Mouse (Mus musculus): ENCODE data around the gene Angptl6. TPM values are rescaled to one million over a fixed set of nuclear protein-coding genes. Genes with fewer than 3 reads are reported as not detected.
"Not testable (repeated sequence)": the region's sequence is repeated elsewhere in the genome, so short reads cannot be mapped to it uniquely, and the experiment has no call there.

Gene Angptl6
- polyA plus RNA-seq, 2 experiments from 2014 or later = 0.76 to 1.5 TPM

DNA sequence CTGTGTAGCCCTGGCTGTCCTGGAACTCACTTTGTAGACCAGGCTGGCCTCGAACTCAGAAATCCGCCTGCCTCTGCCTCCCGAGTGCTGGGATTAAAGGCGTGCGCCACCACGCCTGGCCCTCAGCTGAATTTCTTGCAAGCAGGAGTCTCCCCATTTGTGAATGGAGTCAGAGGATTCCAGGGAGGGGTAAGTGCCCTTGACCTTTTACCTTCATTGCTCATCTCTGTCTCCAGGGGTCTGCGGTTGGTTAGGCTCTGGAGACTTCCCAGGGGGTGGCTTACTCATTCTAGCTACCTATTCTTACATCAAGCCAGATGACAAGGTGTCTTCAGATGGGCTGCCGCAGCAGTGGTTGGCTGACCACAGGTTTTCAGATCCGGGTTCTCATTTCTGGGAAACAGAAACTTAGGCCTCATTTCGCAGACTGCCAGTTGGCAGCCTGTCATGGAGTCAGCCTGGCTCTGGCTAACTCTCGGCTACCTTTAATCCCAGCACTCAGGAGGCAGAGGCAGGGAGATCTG, 44.0 kb downstream of the Angptl6 start:
- ATAC-seq = not testable (repeated sequence)

DNA sequence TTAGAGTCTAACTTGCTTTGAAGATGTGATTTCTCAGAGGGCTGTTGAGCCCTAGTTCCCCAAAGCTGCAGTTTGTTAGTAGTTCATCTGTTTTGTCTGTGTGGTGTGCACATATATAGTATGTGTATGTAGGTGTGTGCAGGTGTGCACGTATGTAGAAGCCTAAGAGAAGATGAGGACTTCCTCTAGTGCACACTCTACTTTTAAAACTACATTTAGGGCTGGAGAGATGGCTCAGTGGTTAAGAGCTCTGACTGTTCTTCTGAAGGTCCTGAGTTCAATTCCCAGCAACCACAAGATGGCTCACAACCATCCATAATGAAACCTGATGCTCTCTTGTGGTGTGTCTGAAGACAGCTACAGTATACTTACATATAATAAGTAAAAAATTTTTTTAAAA, 44.6 kb downstream of the Angptl6 start:
- ATAC-seq = no peak

DNA sequence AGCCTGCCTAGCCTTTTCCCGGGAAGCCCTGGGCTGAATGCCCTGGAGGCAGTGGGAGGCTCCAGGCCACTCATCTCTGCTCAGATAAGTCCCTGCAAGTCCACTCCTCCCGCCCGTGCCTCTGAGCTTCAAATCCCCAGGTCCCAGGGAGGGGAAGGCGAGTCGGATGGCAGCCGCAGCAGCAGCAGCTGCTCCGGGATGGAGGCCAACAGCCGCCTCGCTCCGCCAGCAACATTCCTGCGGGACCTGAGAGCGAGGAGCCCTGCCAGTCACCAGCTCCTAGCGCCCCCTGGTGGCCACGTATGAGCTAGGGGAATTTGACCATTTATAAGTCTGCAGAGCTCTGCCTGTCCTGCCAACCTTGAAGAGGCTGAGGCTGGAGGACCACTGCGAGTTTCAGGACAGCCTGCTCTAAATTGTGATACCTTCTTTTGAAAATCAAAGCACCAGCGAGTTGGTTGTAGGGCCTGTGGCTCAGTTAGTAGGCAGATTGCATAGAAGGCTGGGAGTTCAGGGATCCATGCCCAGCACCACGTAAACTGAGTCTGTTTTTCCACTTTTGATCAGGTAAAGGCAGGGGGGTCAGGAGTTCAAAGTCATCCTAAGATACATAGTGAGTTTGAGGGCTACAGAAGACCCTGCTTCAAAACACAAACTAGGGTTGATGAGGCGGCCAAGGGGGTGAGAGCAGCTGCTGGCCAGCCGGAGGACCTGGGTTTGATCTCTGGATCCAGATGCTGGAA, 48.5 kb downstream of the Angptl6 start:
- no peak for ATAC-seq

- ATAC-seq = no peak
These were observed 51.4 kb downstream of the Angptl6 start for GRCm38 (mm10) chr9:20828127-20828526.

DNA sequence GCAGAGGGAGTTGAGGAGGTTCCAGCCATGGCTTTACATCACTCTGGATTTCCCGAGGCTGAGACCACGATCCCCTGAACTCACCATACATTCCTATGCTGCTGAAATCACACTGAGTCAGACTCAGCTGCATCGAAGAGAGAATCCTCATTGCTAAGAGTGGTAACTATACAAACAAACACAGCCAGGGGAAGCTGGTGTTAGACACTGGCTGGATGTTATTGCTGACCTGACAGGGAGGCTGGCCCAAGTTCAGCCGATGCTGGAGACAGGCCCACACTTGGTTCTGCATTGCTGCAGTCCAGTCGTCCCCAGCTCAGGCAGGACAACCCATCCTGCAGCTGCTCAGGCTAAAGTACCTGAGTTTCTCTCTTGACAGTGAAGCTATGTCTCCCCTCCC, 53.7 kb downstream of the Angptl6 start:
- no peak for ATAC-seq

Other genes starting within 250 kb of the Angptl6 start
- 100 to 1,000 TPM; 339 to 401 TPM for gene Ubl5, start 236.8 kb downstream of the Angptl6 start, polyA plus RNA-seq (2017; shearing (Covaris generic))
- gene Fbxl12, start 235.0 kb downstream of the Angptl6 start, polyA plus RNA-seq (2017; shearing (Covaris generic)) = 10 to 100 TPM; 26.1 to 30.9 TPM
- 10 to 100 TPM; 22.6 to 27.2 TPM for gene Pin1, start 227.6 kb downstream of the Angptl6 start, polyA plus RNA-seq (2017; shearing (Covaris generic))
- under 1 TPM in 1 of 2 experiments, not detected in 1; 0.25 TPM for gene Olfm2, start 133.4 kb downstream of the Angptl6 start, polyA plus RNA-seq (2017; shearing (Covaris generic))
- not detected for gene Col5a3, start 64.7 kb downstream of the Angptl6 start, polyA plus RNA-seq (2017; shearing (Covaris generic))
- gene Rdh8, start 61.2 kb downstream of the Angptl6 start, polyA plus RNA-seq (2017; shearing (Covaris generic)) = not detected
- 10 to 100 TPM; 12.4 to 14.6 TPM for gene A230050P20Rik, start 11.1 kb downstream of the Angptl6 start, polyA plus RNA-seq (2017; shearing (Covaris generic))
- 10 to 100 TPM; 22.9 to 30.1 TPM for gene Ppan, start 8.4 kb upstream of the Angptl6 start, polyA plus RNA-seq (2017; shearing (Covaris generic))
- gene Eif3g, start 18.9 kb upstream of the Angptl6 start, polyA plus RNA-seq (2017; shearing (Covaris generic)) = 100 to 1,000 TPM; 190 to 235 TPM
- gene Dnmt1, start 80.2 kb upstream of the Angptl6 start, polyA plus RNA-seq (2017; shearing (Covaris generic)) = 10 to 100 TPM; 51.2 to 52.7 TPM
- 1 to 10 TPM; 3.2 to 5.0 TPM for gene S1pr2, start 97.1 kb upstream of the Angptl6 start, polyA plus RNA-seq (2017; shearing (Covaris generic))
- 100 to 1,000 TPM; 100 to 103 TPM for gene Mrpl4, start 123.0 kb upstream of the Angptl6 start, polyA plus RNA-seq (2017; shearing (Covaris generic))
- gene Icam1, start 136.3 kb upstream of the Angptl6 start, polyA plus RNA-seq (2017; shearing (Covaris generic)) = 10 to 100 TPM; 55.3 to 64.7 TPM
- 1 to 10 TPM; 2.9 to 3.8 TPM for gene Icam4, start 149.6 kb upstream of the Angptl6 start, polyA plus RNA-seq (2017; shearing (Covaris generic))
- gene Icam5, start 152.3 kb upstream of the Angptl6 start, polyA plus RNA-seq (2017; shearing (Covaris generic)) = not detected
- under 1 TPM in 1 of 2 experiments, not detected in 1; 0.66 TPM for gene Zglp1, start 187.4 kb upstream of the Angptl6 start, polyA plus RNA-seq (2017; shearing (Covaris generic))
- not detected for gene Gm49373, start 193.4 kb upstream of the Angptl6 start, polyA plus RNA-seq (2017; shearing (Covaris generic))
- gene Fdx1l, start 193.9 kb upstream of the Angptl6 start, polyA plus RNA-seq (2017; shearing (Covaris generic)) = 10 to 100 TPM; 14.3 to 17.2 TPM
- gene Gm38431, start 212.3 kb upstream of the Angptl6 start, polyA plus RNA-seq (2017; shearing (Covaris generic)) = 1 to 10 TPM in 1 of 2 experiments, under 1 TPM in 1; 0.67 to 3.2 TPM
- gene Raver1, start 212.3 kb upstream of the Angptl6 start, polyA plus RNA-seq (2017; shearing (Covaris generic)) = 10 to 100 TPM; 22.8 to 25.1 TPM

Measured in activated CD4-positive, CD25-positive, alpha-beta regulatory T cell, adult 4 months (primary cell).